9 mouse cellular contexts compared by ENCODE assay signal in the genomic region with DNA sequence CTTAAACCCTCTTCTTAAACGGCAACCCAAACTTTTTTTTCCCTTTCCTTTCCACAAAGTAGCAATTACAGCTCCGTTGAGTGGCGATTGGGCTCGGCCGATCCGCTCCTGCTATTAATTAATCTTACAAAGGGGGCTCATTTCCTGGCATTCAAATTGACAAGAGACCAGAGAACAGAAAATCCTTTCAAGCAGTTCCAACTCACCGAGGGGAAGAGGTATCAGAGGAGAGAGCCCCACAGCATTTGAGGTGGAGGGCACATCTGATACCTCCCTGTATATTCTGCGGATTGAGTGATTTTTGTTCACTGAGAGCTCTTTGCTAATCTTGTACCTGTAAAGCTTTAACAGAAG.
A peak's percentile ranks its signal among the peaks of the same experiment; 100 is the strongest.
DNase-seq lines count a peak whose midpoint lies in the region; ATAC-seq and TF ChIP-seq lines count a peak whose summit lies in the region.
"Had no signal": no experiment of that assay in that cellular context is flagged by ENCODE, and none has a peak within 500 bp of the region (broad histone marks: within the 10 kb centered on the region; RNA-seq: fewer than 3 reads in every experiment).

No protein-coding gene starts in this region.

- H3K9ac ChIP-seq in lung, postnatal 0 days (replicated peaks; ENCODE audit: low read depth): no peak overlapping the region
- peak overlapping the region; percentile 39 for H3K9ac ChIP-seq in forebrain, embryonic 13.5 days
- no peak overlapping the region for H3K9ac ChIP-seq in limb, embryonic 14.5 days (ENCODE audit: low read depth, low read length, severe bottlenecking)
- H3K9ac ChIP-seq in stomach, embryonic 15.5 days: no peak overlapping the region

- no peaks in the 10 kb centered on the region for H3K27me3 ChIP-seq in lung, postnatal 0 days (replicated peaks; ENCODE audit: insufficient read depth, low read length)
- H3K27me3 ChIP-seq in forebrain, embryonic 13.5 days: no peaks in the 10 kb centered on the region
- no peaks in the 10 kb centered on the region for H3K27me3 ChIP-seq in limb, embryonic 14.5 days (ENCODE audit: control insufficient read depth, insufficient read depth, low read length)
- H3K27me3 ChIP-seq in stomach, embryonic 15.5 days (replicated peaks): no peaks in the 10 kb centered on the region

- no peaks in the 10 kb centered on the region for H3K36me3 ChIP-seq in lung, postnatal 0 days (ENCODE audit: insufficient read depth, low read length)
- H3K36me3 ChIP-seq in forebrain, embryonic 13.5 days (ENCODE audit: poor library complexity, severe bottlenecking): no peaks in the 10 kb centered on the region
- H3K36me3 ChIP-seq in limb, embryonic 14.5 days (ENCODE audit: control insufficient read depth, insufficient read depth, low read length): no peaks in the 10 kb centered on the region
- H3K36me3 ChIP-seq in stomach, embryonic 15.5 days: no peaks in the 10 kb centered on the region

- H3K27ac ChIP-seq in lung, postnatal 0 days (ENCODE audit: low read length): no peak overlapping the region
- H3K27ac ChIP-seq in forebrain, embryonic 13.5 days: peak overlapping the region; percentile 87
- no peak overlapping the region for H3K27ac ChIP-seq in limb, embryonic 14.5 days (replicated peaks; ENCODE audit: low read depth, low read length)
- no peak overlapping the region for H3K27ac ChIP-seq in stomach, embryonic 15.5 days

- peaks cover 4% of the 10 kb centered on the region; the same call in 1 of the 2 replicates for H3K4me1 ChIP-seq in lung, postnatal 0 days (ENCODE audit: insufficient read depth, low read depth, low read length)
- H3K4me1 ChIP-seq in forebrain, embryonic 13.5 days: peaks cover 59% of the 10 kb centered on the region
- peaks cover 6% of the 10 kb centered on the region; the same call in 1 of the 2 replicates for H3K4me1 ChIP-seq in limb, embryonic 14.5 days (ENCODE audit: control insufficient read depth, insufficient read depth, low read length)
- no peaks in the 10 kb centered on the region for H3K4me1 ChIP-seq in stomach, embryonic 15.5 days

- ATAC-seq in lung, postnatal 0 days: no peak
- peak; percentile 50; the same call in 1 of the 2 replicates for ATAC-seq in forebrain, embryonic 13.5 days
- no peak for ATAC-seq in limb, embryonic 14.5 days (ENCODE audit: low FRiP score, low read depth)
- no peak for ATAC-seq in stomach, embryonic 15.5 days (ENCODE audit: insufficient read depth, low FRiP score, low read depth)
- ATAC-seq: inflammation-experienced regulatory T-cells, adult 6 months had no signal

- H3K4me3 ChIP-seq in lung, postnatal 0 days (ENCODE audit: low read depth, low read length): no peak overlapping the region
- peak overlapping the region; percentile 18 for H3K4me3 ChIP-seq in forebrain, embryonic 13.5 days
- peak overlapping the region; percentile 14; the same call in 1 of the 2 replicates for H3K4me3 ChIP-seq in limb, embryonic 14.5 days (replicated peaks; ENCODE audit: low read length)
- H3K4me3 ChIP-seq in stomach, embryonic 15.5 days (replicated peaks): no peak overlapping the region

- no peak for DNase-seq in lung, postnatal 0 days (ENCODE audit: low spot score)
- no peak for DNase-seq in lung, postnatal 36 days
- DNase-seq in limb, embryonic 14.5 days (ENCODE audit: low spot score): no peak
- no peak for DNase-seq in adrenal gland, postnatal 4 days (ENCODE audit: low spot score in 2 of 2)
- no peak for DNase-seq in right cerebral cortex, adult 2 months (ENCODE audit: low spot score in 2 of 2)
- DNase-seq in urinary bladder, postnatal 14 days (ENCODE audit: low spot score): no peak

- TF ChIP-seq POLR2A in limb, embryonic 14.5 days (IDR thresholded peaks at IDR 0.05; ENCODE audit: borderline replicate concordance, extremely low read depth, insufficient read depth, insufficient read length): no peak

- H3K9me3 ChIP-seq in lung, postnatal 0 days (ENCODE audit: low read length): no peaks in the 10 kb centered on the region
- no peaks in the 10 kb centered on the region for H3K9me3 ChIP-seq in forebrain, embryonic 13.5 days (replicated peaks)
- no peaks in the 10 kb centered on the region for H3K9me3 ChIP-seq in limb, embryonic 14.5 days (ENCODE audit: control insufficient read depth, low read length)
- H3K9me3 ChIP-seq in stomach, embryonic 15.5 days: no peaks in the 10 kb centered on the region

- 13% methylated on average over 8 of the region's 8 CpGs for WGBS in lung, postnatal 0 days
- WGBS in forebrain, embryonic 13.5 days: 0% methylated on average over 8 of the region's 8 CpGs
- WGBS in limb, embryonic 14.5 days: 4% methylated on average over 8 of the region's 8 CpGs
- WGBS in stomach, embryonic 15.5 days: 10% methylated on average over 8 of the region's 8 CpGs

- TF ChIP-seq CTCF in lung, postnatal 0 days (IDR thresholded peaks at IDR 0.05): no peak

- TF ChIP-seq EP300 in lung, postnatal 0 days (IDR thresholded peaks at IDR 0.05): no peak

- H3K4me2 ChIP-seq in lung, postnatal 0 days (replicated peaks; ENCODE audit: low read depth, low read length): peak overlapping the region; percentile 25; the same call in 1 of the 2 replicates
- H3K4me2 ChIP-seq in forebrain, embryonic 13.5 days: peak overlapping the region; percentile 55
- peak overlapping the region; percentile 36 for H3K4me2 ChIP-seq in limb, embryonic 14.5 days (replicated peaks; ENCODE audit: low read depth, low read length, severe bottlenecking)
- H3K4me2 ChIP-seq in stomach, embryonic 15.5 days: peak overlapping the region; percentile 23; the same call in 1 of the 2 replicates

Comparison
In these comparisons a context has a peak if more than half of its experiments do, and no peak if none do; other contexts are left out.
1. H3K4me3 ChIP-seq: peak in forebrain, embryonic 13.5 days (single experiment) and limb, embryonic 14.5 days (single experiment); none in lung, postnatal 0 days (single experiment) and stomach, embryonic 15.5 days (single experiment).
2. Peak in every context shown above with its lines, with median percentiles within 50 percentile points of each other: H3K4me2 ChIP-seq.